Mouse (Mus musculus): Measurements from ENCODE around the gene Galnt7. TPM values are rescaled to one million over a fixed set of nuclear protein-coding genes. Genes with fewer than 3 reads are reported as not detected.
A peak's percentile ranks its signal among the peaks of the same experiment; 100 is the strongest.
"Not testable (repeated sequence)": the region's sequence is repeated elsewhere in the genome, so short reads cannot be mapped to it uniquely, and the experiment has no call there.

Gene Galnt7
- polyA plus RNA-seq, 1 experiment from 2014 or later = 11.7 TPM

DNA sequence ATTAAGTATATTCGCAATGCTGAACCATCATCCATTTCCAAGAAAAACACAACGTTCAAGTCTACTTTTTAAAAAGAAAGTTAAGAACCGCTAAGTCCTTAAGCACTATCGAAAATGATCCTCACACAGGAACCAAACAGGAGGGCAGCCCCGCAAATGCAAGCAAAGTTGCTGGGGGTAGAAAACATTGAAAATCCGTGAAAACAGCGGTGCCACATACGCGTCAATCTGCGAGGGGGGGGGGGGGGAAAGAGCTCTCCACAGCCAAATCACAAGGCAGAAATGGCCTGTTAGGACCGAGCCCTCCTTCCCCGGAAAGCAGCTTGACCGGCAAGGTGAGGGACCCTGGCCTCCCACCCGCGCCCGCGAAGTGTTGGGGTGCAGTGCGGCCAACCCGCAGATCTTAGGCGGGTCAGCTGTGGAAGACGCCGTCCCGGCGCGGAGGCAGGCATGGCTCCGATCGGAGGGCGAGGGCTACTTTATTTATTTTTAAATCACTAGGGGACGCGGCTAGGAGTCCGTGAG is 142.0 kb downstream of the Galnt7 start:
- no peaks in the 10 kb centered on the region for H3K36me3 ChIP-seq
- 1% methylated on average over 31 of the region's 31 CpGs for WGBS
- H3K4me3 ChIP-seq (replicated peaks) = peak overlapping the region; percentile 82
- peaks cover 10% of the 10 kb centered on the region for H3K4me1 ChIP-seq
- H3K9me3 ChIP-seq (replicated peaks) = no peaks in the 10 kb centered on the region
- peak overlapping the region; percentile 99 for H3K4me2 ChIP-seq
- H3K27ac ChIP-seq (replicated peaks) = peak overlapping the region; percentile 66
- H3K27me3 ChIP-seq (replicated peaks) = 0 out of 2 replicates have a peak, but pooled peaks cover 3% of the 10 kb centered on the region
- H3K9ac ChIP-seq (replicated peaks) = peak overlapping the region; percentile 56
- ATAC-seq (ENCODE audit: low FRiP score) = no peak

DNA sequence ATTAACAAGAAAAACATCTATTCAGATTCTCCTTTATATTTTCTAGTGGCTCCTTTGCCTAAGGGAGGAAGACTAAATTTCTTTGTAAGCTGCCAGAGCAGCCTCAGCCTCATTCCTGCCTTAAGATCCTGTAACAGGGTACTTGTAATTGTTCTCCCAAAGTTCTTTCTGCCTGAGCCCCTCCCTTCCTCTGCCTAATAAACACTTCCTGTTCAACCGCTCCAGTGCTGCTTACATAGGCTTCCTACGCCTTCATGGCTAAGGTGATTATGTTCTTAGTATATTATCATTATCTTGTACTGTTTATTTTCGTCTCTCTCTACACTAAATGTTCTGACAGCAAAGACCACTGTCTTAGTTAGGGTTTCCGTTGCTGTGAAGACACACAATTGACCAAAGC is 144.2 kb downstream of the Galnt7 start:
- no peaks in the 10 kb centered on the region for H3K9me3 ChIP-seq (replicated peaks)
- H3K9ac ChIP-seq (replicated peaks) = no peak overlapping the region
- H3K4me3 ChIP-seq (replicated peaks) = no peak overlapping the region
- peaks cover 10% of the 10 kb centered on the region for H3K4me1 ChIP-seq
- H3K27ac ChIP-seq (replicated peaks) = no peak overlapping the region
- ATAC-seq (ENCODE audit: low FRiP score) = no peak
- 91% methylated on average over 4 of the region's 4 CpGs for WGBS
- H3K4me2 ChIP-seq = no peak overlapping the region
- 0 out of 2 replicates have a peak, but pooled peaks cover 3% of the 10 kb centered on the region for H3K27me3 ChIP-seq (replicated peaks)
- no peaks in the 10 kb centered on the region for H3K36me3 ChIP-seq

DNA sequence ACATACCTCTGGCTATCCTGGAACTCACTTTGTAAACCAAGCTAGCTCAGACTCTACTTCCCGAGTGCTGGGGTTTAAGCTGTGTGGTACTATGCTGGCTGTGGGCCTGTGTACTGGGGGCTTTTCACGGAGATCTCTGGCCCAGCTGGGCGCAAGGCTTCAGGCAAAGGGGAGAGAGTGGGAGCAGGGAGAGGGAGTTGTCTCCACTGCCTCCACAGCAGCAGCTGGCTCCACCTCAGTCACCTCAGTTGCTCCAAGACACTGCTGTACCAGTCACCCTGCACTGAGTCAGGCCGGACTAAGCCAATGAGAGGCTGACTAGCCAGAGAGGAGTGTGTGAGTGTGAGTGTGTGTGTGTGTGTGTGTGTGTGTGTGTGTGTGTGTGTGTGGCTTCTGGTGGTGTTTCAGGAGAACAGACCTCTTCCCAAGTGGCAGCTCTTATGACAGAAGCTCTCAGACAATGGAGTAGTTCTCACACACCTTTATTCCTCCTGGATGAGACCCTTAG is 145.2 kb downstream of the Galnt7 start:
- Histone ChIP-seq H3K27me3 (replicated peaks) (0 out of 2 replicates have a peak, but pooled peaks cover 3% of the 10 kb centered on the region), H3K36me3 (no peaks in the 10 kb centered on the region), H3K4me2 (no peak overlapping the region), H3K4me1 (peaks cover 7% of the 10 kb centered on the region), H3K27ac (replicated peaks) (no peak overlapping the region), H3K9ac (replicated peaks) (no peak overlapping the region), H3K4me3 (replicated peaks) (no peak overlapping the region), H3K9me3 (replicated peaks) (no peaks in the 10 kb centered on the region)
- 90% methylated on average over 4 of the region's 4 CpGs for WGBS
- ATAC-seq (ENCODE audit: low FRiP score) = no peak

DNA sequence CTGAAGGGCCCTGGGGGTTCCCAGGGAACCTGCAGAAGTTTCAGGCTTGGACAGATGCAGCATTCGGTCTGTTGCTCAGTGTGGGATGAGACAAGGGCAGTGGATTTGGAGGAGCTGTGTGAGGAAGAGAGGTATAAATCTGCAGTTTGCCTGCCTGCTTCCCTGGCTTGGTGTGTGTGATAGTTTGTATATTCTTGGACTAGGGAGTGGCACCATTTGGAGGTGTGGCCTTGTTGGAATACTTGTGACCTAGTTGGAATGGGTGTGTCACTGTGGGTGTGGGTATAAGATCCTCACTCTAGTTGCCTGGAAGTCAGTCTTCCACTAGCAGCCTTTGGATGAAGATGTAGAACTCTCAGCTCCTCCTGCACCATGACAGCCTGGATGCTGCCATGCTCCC is 147.3 kb downstream of the Galnt7 start:
- not testable (repeated sequence) for H3K4me2 ChIP-seq; H3K36me3 ChIP-seq; H3K9me3 ChIP-seq (replicated peaks); H3K4me1 ChIP-seq; H3K4me3 ChIP-seq (replicated peaks); H3K9ac ChIP-seq (replicated peaks); H3K27ac ChIP-seq (replicated peaks); ATAC-seq (ENCODE audit: low FRiP score); H3K27me3 ChIP-seq (replicated peaks)
- WGBS = 88% methylated on average over 1 of the region's 1 CpGs

DNA sequence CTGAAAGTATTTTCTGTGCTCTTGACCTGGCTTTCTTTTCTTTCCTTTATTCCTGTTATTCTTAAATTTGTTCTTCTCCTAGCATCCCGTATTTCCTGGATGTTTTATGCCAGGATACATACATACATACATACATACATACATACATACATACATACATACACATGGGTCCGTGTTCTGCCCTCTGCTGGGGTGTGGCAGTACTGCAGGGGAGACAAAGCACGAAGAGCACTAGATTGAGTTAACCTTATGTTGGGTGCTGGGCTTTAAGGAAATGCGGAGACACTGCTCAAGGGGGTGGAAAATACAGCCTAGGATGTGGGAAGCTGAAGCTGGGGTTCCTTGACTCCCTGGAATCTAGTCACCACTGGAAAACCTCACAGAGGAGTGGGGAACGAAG is 149.2 kb downstream of the Galnt7 start:
- H3K9me3 ChIP-seq (replicated peaks) = no peaks in the 10 kb centered on the region
- no peaks in the 10 kb centered on the region for H3K27me3 ChIP-seq (replicated peaks)
- no peak overlapping the region for H3K27ac ChIP-seq (replicated peaks)
- no peak for ATAC-seq (ENCODE audit: low FRiP score)
- H3K4me1 ChIP-seq = peaks cover 1% of the 10 kb centered on the region; the same call in 1 of the 2 replicates
- 54% methylated on average over 5 of the region's 5 CpGs for WGBS
- no peaks in the 10 kb centered on the region for H3K36me3 ChIP-seq
- no peak overlapping the region for H3K4me2 ChIP-seq
- no peak overlapping the region for H3K9ac ChIP-seq (replicated peaks)
- H3K4me3 ChIP-seq (replicated peaks) = no peak overlapping the region

DNA sequence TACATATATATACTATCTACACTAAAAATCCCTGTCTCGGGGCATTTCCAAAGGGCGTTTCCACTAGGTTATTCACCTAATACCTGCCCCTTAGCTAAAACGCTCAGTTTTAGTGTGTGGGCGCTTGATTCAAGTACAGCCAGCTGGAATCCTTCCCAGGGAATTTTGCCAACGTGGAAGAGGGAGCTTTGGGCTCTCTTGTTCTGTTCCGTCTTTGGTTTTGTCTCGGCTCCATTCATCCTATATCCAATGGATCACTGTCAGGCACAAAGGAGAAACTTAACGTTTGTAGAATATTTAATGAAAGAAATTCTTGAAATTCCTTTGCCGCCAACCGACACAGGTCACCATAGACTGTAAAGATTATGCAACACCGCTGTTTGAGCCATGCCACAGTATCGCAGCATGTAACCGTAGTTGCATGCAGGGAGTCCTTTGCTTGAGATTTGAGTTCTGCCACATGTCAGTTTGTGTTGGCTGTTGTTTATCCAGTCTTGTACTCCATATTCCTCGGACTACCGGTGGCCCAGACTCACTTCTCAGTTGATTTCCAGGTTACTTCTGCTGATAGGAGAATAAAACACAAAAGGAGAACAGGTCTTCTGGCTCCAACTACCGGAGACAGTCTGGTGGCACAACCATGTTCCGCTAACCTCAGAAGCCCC is 153.9 kb downstream of the Galnt7 start:
- Histone ChIP-seq H3K4me1 (peaks cover 5% of the 10 kb centered on the region; the same call in 1 of the 2 replicates), H3K4me2 (peak overlapping the region; percentile 48), H3K27ac (replicated peaks) (no peak overlapping the region), H3K9me3 (replicated peaks) (no peaks in the 10 kb centered on the region), H3K27me3 (replicated peaks) (no peaks in the 10 kb centered on the region), H3K36me3 (no peaks in the 10 kb centered on the region), H3K4me3 (replicated peaks) (peak overlapping the region; percentile 18), H3K9ac (replicated peaks) (no peak overlapping the region)
- ATAC-seq (ENCODE audit: low FRiP score) = peak; percentile 24; the same call in 1 of the 2 replicates
- 36% methylated on average over 17 of the region's 17 CpGs for WGBS

DNA sequence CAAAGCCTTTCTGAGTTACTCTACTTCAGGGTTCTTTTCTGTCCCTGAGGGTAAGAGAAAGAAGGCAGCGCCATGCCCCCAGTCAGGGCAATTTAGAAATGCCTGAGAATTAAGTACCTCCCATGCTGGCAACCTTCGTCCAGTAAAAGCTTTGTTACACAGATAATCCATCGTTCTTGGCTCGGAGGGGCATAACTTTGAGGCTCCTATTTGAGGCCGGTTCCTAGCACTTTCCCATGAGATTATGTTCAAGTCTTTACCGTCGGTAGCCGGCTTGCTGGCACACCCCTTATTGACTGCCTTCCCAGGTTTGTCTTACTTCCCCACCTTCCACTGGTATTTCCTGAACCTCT is 154.4 kb downstream of the Galnt7 start:
- Histone ChIP-seq H3K4me1 (peaks cover 5% of the 10 kb centered on the region; the same call in 1 of the 2 replicates), H3K9me3 (replicated peaks) (no peaks in the 10 kb centered on the region), H3K4me3 (replicated peaks) (peak overlapping the region; percentile 18), H3K27me3 (replicated peaks) (no peaks in the 10 kb centered on the region), H3K4me2 (peak overlapping the region; percentile 48), H3K9ac (replicated peaks) (no peak overlapping the region), H3K27ac (replicated peaks) (no peak overlapping the region), H3K36me3 (no peaks in the 10 kb centered on the region)
- no peak for ATAC-seq (ENCODE audit: low FRiP score)
- 26% methylated on average over 8 of the region's 8 CpGs for WGBS

DNA sequence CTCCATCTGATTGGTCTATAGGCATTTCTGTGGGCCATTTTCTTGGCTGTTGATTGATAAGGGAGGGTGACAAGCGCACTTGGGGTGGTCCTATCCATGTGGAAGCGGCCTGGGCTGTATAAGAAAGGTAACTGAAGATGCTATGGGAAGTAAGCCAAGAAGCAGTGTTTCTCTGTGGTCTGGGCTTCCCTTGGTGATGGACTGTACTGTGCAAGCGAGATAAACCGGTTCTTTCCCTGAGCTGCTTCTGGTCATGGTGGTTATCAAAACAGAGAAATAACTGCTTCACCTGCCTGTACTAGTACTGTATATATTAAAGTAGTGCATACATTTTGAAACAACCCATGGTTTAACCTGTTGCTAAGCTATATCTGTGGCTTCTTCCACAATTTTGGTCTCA is 161.0 kb downstream of the Galnt7 start:
- 95% methylated on average over 4 of the region's 4 CpGs for WGBS
- no peak overlapping the region for H3K4me3 ChIP-seq (replicated peaks)
- peaks cover 4% of the 10 kb centered on the region; the same call in 1 of the 2 replicates for H3K4me1 ChIP-seq
- no peaks in the 10 kb centered on the region for H3K36me3 ChIP-seq
- no peak for ATAC-seq (ENCODE audit: low FRiP score)
- H3K9me3 ChIP-seq (replicated peaks) = no peaks in the 10 kb centered on the region
- H3K4me2 ChIP-seq = no peak overlapping the region
- no peak overlapping the region for H3K9ac ChIP-seq (replicated peaks)
- H3K27ac ChIP-seq (replicated peaks) = no peak overlapping the region
- H3K27me3 ChIP-seq (replicated peaks) = no peaks in the 10 kb centered on the region

DNA sequence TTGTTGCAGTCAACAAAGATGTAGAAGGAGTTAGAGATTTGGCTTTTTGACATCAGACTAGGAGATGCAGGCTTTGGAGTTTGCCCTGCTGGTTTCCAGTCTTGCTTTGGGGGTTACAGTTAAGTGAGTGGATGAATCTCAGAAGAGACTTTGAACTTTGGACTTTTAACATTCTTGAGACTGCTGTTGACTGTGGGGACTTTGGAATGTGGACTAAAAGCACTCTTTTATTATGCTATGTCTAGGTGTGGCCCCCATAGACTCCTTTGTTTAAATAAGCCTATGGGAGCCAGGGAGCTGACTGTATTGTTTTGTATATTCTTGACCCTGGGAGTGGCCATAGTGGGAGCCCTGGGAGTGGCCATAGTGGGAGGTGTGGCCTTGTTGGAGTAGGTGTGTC is 162.9 kb downstream of the Galnt7 start:
- Histone ChIP-seq H3K4me2 (no peak overlapping the region), H3K27ac (replicated peaks) (no peak overlapping the region), H3K27me3 (replicated peaks) (no peaks in the 10 kb centered on the region), H3K9ac (replicated peaks) (no peak overlapping the region), H3K4me1 (peaks cover 12% of the 10 kb centered on the region), H3K9me3 (replicated peaks) (no peaks in the 10 kb centered on the region), H3K36me3 (no peaks in the 10 kb centered on the region), H3K4me3 (replicated peaks) (no peak overlapping the region)
- no peak for ATAC-seq (ENCODE audit: low FRiP score)

DNA sequence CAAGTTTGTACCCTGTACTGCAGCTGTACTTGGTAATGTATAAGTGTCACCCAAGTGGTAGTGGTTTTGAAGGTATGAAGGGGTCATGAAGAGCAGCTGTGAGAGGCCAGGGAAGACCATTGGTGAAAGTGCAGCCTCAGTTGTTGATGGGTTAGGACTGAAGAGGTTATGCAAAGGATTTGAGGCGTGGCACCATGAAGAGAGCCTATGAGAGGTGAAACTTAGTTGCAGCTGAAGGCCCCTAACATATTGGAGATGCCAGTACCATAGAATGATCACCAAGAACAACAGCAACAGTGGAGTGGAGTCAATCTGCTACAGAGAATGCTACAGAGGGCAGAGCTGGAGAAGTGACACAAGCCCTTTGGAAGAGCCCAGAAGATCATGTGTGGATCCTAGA is 163.5 kb downstream of the Galnt7 start:
- Histone ChIP-seq H3K4me1 (peaks cover 12% of the 10 kb centered on the region), H3K36me3 (no peaks in the 10 kb centered on the region), H3K27ac (replicated peaks) (no peak overlapping the region), H3K9ac (replicated peaks) (no peak overlapping the region), H3K9me3 (replicated peaks) (no peaks in the 10 kb centered on the region), H3K4me3 (replicated peaks) (no peak overlapping the region), H3K4me2 (no peak overlapping the region), H3K27me3 (replicated peaks) (no peaks in the 10 kb centered on the region)
- 97% methylated on average over 1 of the region's 1 CpGs for WGBS
- no peak for ATAC-seq (ENCODE audit: low FRiP score)

DNA sequence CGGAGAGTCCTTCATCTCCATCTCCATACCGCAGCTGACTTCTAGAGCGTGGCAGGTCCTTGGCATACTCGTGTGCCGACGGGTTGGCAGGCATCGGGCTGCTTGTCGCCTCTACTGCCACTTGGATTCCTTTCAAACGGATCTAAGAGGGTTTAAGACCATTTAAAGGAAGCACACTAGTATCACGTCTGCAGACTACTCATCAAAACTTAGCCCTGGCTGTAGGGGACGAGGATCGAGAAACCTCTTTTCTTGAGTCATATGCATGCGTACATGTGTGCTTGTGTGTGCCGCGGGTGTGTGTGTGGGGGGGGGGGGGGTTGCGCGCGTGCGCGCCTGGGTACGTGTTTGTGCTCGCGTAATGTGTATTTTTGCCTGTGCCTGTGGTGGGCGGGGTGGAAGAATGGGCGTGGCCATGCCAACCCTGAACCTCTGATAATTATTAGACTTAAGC is 164.5 kb downstream of the Galnt7 start:
- H3K36me3 ChIP-seq = no peaks in the 10 kb centered on the region
- 2% methylated on average over 25 of the region's 25 CpGs for WGBS
- peak overlapping the region; percentile 95 for H3K27ac ChIP-seq (replicated peaks)
- H3K9ac ChIP-seq (replicated peaks) = peak overlapping the region; percentile 55
- H3K9me3 ChIP-seq (replicated peaks) = no peaks in the 10 kb centered on the region
- H3K4me3 ChIP-seq (replicated peaks) = peak overlapping the region; percentile 93
- ATAC-seq (ENCODE audit: low FRiP score) = peak; percentile 60
- no peaks in the 10 kb centered on the region for H3K27me3 ChIP-seq (replicated peaks)
- H3K4me1 ChIP-seq = peaks cover 12% of the 10 kb centered on the region
- H3K4me2 ChIP-seq = peak overlapping the region; percentile 87

DNA sequence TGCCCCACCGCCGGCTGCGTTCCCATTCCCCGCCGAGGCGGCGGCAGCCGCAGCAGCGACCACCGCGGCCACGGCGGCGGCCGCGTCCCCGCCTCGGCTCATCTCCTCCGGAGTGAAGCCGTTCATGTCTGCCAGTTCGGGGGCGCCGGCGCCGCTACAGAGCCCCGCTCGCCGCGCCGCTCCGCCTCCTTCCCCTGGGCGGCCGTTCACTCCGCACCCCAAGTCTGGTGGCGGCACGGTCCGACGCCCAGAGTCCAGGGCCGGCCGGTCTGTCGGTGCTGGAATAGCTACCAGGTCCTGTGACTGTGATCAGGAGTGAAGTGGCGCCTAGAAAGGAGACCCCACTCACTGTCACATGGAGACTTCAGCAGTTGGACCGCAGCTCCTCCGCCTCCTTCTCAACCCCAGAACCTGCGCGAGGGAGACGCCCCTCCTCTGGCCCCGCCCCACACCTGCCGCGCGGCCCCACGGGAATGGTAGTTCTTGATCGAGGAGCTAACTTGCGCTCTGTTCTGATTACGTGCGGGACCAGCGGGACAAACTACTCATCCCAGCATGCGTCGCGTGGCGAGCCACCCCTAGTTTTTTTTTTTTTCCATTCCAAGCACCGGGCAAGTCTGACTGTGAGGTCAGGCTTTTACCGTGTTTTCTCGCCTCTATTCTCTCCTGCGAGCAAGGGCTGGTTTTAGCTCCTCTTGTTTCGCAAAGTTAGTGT is 165.2 kb downstream of the Galnt7 start, which contains the start of gene Sap30:
Gene Sap30 (minus strand): TSS at position 420 of the 715 bp plus-strand sequence.
- peak; percentile 97 for ATAC-seq (ENCODE audit: low FRiP score)
- H3K36me3 ChIP-seq = 0 out of 2 replicates have a peak, but pooled peaks cover 2% of the 10 kb centered on the region
- H3K4me2 ChIP-seq = peak within 1 kb of the TSS; percentile 87
- H3K27ac ChIP-seq (replicated peaks) = peak within 1 kb of the TSS; percentile 95
- WGBS = under 1% methylated on average over 66 of the region's 66 CpGs
- no peaks in the 10 kb centered on the region for H3K27me3 ChIP-seq (replicated peaks)
- H3K4me3 ChIP-seq (replicated peaks) = peak within 1 kb of the TSS; percentile 93
- peak within 1 kb of the TSS; percentile 83 for H3K9ac ChIP-seq (replicated peaks)
- no peaks in the 10 kb centered on the region for H3K9me3 ChIP-seq (replicated peaks)
- peaks cover 12% of the 10 kb centered on the region for H3K4me1 ChIP-seq

Data from neural tube, embryonic 15.5 days (tissue).